Mouse (Mus musculus): Measurements from ENCODE around the gene Sipa1l1. TPM values are rescaled to one million over a fixed set of nuclear protein-coding genes. Genes with fewer than 3 reads are reported as not detected.

Gene Sipa1l1
- polyA plus RNA-seq, 1 experiment: 9.7 TPM

DNA sequence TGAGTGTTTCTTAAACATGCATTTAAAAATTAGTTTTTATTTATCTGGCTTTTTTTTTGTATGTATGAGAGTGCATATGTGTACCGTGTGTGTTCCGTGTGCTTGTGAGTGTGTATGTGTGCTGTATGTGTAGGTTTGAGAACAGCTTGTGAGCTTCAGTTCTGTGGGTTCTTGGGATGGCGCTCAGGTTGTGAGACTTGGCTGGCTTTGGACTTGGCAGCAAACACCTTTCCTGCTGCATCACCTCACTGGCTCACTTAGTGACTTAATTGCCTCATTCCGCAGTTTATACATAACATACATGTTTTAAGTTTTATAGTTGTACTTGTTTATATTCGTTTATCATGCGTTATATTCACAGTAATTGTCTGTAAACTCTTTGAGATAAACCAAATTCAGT is 35.0 kb downstream of the Sipa1l1 start:
- Histone ChIP-seq H3K27me3 (ENCODE audit: control insufficient read depth, insufficient read depth, insufficient read length) (no peaks in the 10 kb centered on the region), H3ac (ENCODE audit: control insufficient read depth, insufficient read length, low read depth) (no peak overlapping the region), H3K36me3 (ENCODE audit: control insufficient read depth, insufficient read depth) (peaks cover 3% of the 10 kb centered on the region), H3K79me3 (ENCODE audit: low read depth) (peaks cover 9% of the 10 kb centered on the region), H3K79me2 (ENCODE audit: control insufficient read depth, insufficient read depth) (peaks cover 39% of the 10 kb centered on the region), H3K4me3 (ENCODE audit: insufficient read depth, poor library complexity, severe bottlenecking) (no peak overlapping the region)
- no peak for TF ChIP-seq CTCF (IDR thresholded peaks at IDR 0.05; ENCODE audit: control insufficient read depth, insufficient read depth, insufficient read length)
- no peak for TF ChIP-seq FOSL1 (IDR thresholded peaks at IDR 0.05; ENCODE audit: insufficient read depth, low read length, poor library complexity, severe bottlenecking)
- no peak for TF ChIP-seq USF1 (IDR thresholded peaks at IDR 0.05; ENCODE audit: low read depth)
- no peak for TF ChIP-seq MAX (IDR thresholded peaks at IDR 0.05)
- TF ChIP-seq MYOG (IDR thresholded peaks at IDR 0.05; ENCODE audit: control insufficient read depth, extremely low read depth, insufficient read length): no peak
- TF ChIP-seq CEBPB (IDR thresholded peaks at IDR 0.05; ENCODE audit: low read depth): no peak
- TF ChIP-seq MYOD1 (IDR thresholded peaks at IDR 0.05; ENCODE audit: control insufficient read depth, insufficient read length, low read depth): no peak

DNA sequence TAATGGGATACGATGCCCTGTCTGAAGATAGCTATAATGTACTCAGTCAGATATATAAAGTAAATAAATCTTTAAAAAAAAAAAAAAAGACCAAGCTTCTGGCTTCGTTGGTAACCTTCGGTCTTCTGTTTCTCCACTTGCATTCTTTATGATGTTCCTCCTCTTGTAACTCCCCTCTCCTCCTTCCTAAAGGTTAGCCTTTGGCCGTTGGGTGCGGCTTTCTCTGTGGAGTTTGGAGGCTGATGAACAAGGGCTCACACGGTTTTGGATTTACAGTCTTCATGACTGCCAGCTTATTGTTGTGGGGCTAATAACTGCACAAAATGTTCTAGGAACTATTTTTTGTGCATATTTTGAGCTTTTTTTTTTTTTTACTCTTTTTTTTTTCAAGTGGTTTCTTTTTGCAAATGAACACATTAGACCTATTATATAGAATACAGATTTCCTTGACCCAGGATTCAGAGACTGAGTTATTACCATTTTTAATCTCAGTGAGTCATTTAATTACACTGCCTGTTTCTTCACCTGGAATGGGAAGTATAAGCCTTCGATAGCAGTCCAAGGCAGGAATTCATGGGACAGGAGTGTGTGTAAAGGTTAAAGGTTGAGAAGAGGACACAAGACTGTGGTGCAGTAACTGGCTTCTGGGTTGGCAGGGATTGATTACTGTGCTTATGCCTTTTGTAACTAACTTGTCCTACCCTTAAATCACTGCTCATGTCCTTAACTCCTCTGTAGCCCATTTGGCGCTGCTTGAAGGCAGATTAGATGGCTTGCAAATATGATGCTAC is 37.9 kb downstream of the Sipa1l1 start:
- Histone ChIP-seq H3K27me3 (ENCODE audit: control insufficient read depth, insufficient read depth, insufficient read length) (no peaks in the 10 kb centered on the region), H3K36me3 (ENCODE audit: control insufficient read depth, insufficient read depth) (peaks cover 3% of the 10 kb centered on the region), H3K79me3 (ENCODE audit: low read depth) (peaks cover 17% of the 10 kb centered on the region), H3K79me2 (ENCODE audit: control insufficient read depth, insufficient read depth) (peaks cover 54% of the 10 kb centered on the region), H3ac (ENCODE audit: control insufficient read depth, insufficient read length, low read depth) (no peak overlapping the region), H3K4me3 (ENCODE audit: insufficient read depth, poor library complexity, severe bottlenecking) (no peak overlapping the region)
- TF ChIP-seq USF1 (IDR thresholded peaks at IDR 0.05; ENCODE audit: low read depth) (no peak), MAX (IDR thresholded peaks at IDR 0.05) (no peak), MYOD1 (IDR thresholded peaks at IDR 0.05; ENCODE audit: control insufficient read depth, insufficient read length, low read depth) (no peak), MYOG (IDR thresholded peaks at IDR 0.05; ENCODE audit: control insufficient read depth, extremely low read depth, insufficient read length) (no peak), FOSL1 (IDR thresholded peaks at IDR 0.05; ENCODE audit: insufficient read depth, low read length, poor library complexity, severe bottlenecking) (no peak), CTCF (IDR thresholded peaks at IDR 0.05; ENCODE audit: control insufficient read depth, insufficient read depth, insufficient read length) (no peak), CEBPB (IDR thresholded peaks at IDR 0.05; ENCODE audit: low read depth) (no peak)

DNA sequence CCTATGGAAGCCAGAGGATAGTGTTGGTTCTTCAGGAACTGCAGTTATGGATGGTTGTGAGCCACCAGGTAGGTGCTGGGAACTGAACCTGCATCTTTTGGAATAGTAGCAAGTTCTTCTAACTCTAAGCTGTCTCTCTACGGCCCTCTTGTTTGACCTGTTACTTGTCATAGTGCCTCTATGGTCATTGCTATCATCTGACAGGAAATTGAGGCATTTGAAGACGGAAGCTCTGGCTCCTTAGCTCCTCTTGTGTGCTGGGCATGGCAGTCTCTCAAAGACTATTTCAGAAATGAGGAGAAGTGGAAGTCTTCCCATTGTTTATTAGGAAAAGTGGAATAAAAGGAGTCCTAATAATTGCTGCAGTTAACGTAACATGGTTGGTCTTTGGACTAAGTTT is 38.9 kb downstream of the Sipa1l1 start:
- Histone ChIP-seq H3K27me3 (ENCODE audit: control insufficient read depth, insufficient read depth, insufficient read length) (no peaks in the 10 kb centered on the region), H3K4me3 (ENCODE audit: insufficient read depth, poor library complexity, severe bottlenecking) (no peak overlapping the region), H3K79me3 (ENCODE audit: low read depth) (peaks cover 21% of the 10 kb centered on the region), H3K79me2 (ENCODE audit: control insufficient read depth, insufficient read depth) (peaks cover 56% of the 10 kb centered on the region), H3ac (ENCODE audit: control insufficient read depth, insufficient read length, low read depth) (no peak overlapping the region), H3K36me3 (ENCODE audit: control insufficient read depth, insufficient read depth) (peaks cover 3% of the 10 kb centered on the region)
- TF ChIP-seq MYOD1 (IDR thresholded peaks at IDR 0.05; ENCODE audit: control insufficient read depth, insufficient read length, low read depth): no peak
- no peak for TF ChIP-seq USF1 (IDR thresholded peaks at IDR 0.05; ENCODE audit: low read depth)
- TF ChIP-seq MAX (IDR thresholded peaks at IDR 0.05): no peak
- no peak for TF ChIP-seq FOSL1 (IDR thresholded peaks at IDR 0.05; ENCODE audit: insufficient read depth, low read length, poor library complexity, severe bottlenecking)
- TF ChIP-seq MYOG (IDR thresholded peaks at IDR 0.05; ENCODE audit: control insufficient read depth, extremely low read depth, insufficient read length): no peak
- no peak for TF ChIP-seq CTCF (IDR thresholded peaks at IDR 0.05; ENCODE audit: control insufficient read depth, insufficient read depth, insufficient read length)
- TF ChIP-seq CEBPB (IDR thresholded peaks at IDR 0.05; ENCODE audit: low read depth): no peak

DNA sequence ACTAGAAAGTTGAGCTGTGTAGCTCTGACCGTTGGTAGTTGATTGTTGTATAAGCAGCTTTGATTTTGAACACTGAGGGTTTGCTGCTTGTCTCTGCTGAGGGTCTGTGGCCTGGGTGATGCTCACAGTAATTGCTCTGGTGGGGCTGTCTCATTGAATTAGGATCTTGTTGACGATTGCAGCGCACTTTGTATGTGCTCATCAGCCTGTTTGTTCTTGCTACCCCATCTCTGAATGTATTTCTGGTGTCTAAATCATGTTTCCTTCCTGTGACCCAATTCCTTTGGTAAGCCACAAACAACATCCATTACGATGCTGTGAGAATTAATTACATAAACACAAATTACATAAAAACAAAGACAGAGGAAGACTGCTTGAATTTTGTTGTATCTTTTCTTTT is 39.5 kb downstream of the Sipa1l1 start:
- Histone ChIP-seq H3K36me3 (ENCODE audit: control insufficient read depth, insufficient read depth) (no peaks in the 10 kb centered on the region), H3K4me3 (ENCODE audit: insufficient read depth, poor library complexity, severe bottlenecking) (no peak overlapping the region), H3K79me2 (ENCODE audit: control insufficient read depth, insufficient read depth) (peaks cover 56% of the 10 kb centered on the region), H3K27me3 (ENCODE audit: control insufficient read depth, insufficient read depth, insufficient read length) (no peaks in the 10 kb centered on the region), H3K79me3 (ENCODE audit: low read depth) (peaks cover 21% of the 10 kb centered on the region), H3ac (ENCODE audit: control insufficient read depth, insufficient read length, low read depth) (no peak overlapping the region)
- TF ChIP-seq MYOG (IDR thresholded peaks at IDR 0.05; ENCODE audit: control insufficient read depth, extremely low read depth, insufficient read length) (no peak), CTCF (IDR thresholded peaks at IDR 0.05; ENCODE audit: control insufficient read depth, insufficient read depth, insufficient read length) (no peak), MYOD1 (IDR thresholded peaks at IDR 0.05; ENCODE audit: control insufficient read depth, insufficient read length, low read depth) (no peak), USF1 (IDR thresholded peaks at IDR 0.05; ENCODE audit: low read depth) (no peak), CEBPB (IDR thresholded peaks at IDR 0.05; ENCODE audit: low read depth) (no peak), MAX (IDR thresholded peaks at IDR 0.05) (no peak), FOSL1 (IDR thresholded peaks at IDR 0.05; ENCODE audit: insufficient read depth, low read length, poor library complexity, severe bottlenecking) (no peak)

DNA sequence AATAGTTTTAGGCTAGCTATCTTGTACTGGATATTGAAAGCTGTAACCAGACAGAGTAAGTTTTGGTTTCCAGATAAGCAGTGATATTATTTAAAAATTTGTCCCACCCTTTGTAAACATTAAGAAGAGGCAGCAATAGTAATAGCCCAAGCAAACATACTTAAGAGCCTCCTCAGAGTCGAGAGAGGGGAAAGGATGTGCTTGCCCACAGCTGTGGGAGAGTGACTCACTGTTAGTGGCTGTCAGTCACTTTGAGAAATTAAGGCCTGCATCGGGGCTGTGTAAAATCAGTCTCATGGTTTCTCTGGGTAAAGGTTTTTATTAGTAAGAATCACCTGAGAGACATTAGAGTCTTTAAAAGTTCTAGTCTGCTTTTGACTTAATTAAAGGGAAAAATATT is 40.6 kb downstream of the Sipa1l1 start:
- Histone ChIP-seq H3K4me3 (ENCODE audit: insufficient read depth, poor library complexity, severe bottlenecking) (no peak overlapping the region), H3K79me2 (ENCODE audit: control insufficient read depth, insufficient read depth) (peaks cover 57% of the 10 kb centered on the region), H3ac (ENCODE audit: control insufficient read depth, insufficient read length, low read depth) (no peak overlapping the region), H3K27me3 (ENCODE audit: control insufficient read depth, insufficient read depth, insufficient read length) (no peaks in the 10 kb centered on the region), H3K36me3 (ENCODE audit: control insufficient read depth, insufficient read depth) (no peaks in the 10 kb centered on the region), H3K79me3 (ENCODE audit: low read depth) (peaks cover 18% of the 10 kb centered on the region)
- TF ChIP-seq MYOD1 (IDR thresholded peaks at IDR 0.05; ENCODE audit: control insufficient read depth, insufficient read length, low read depth) (peak; percentile 76), FOSL1 (IDR thresholded peaks at IDR 0.05; ENCODE audit: insufficient read depth, low read length, poor library complexity, severe bottlenecking) (no peak)
